Mouse (Mus musculus) CH12.LX (cell line): ENCODE measurements around the gene Amd1. TPM values are rescaled to one million over a fixed set of nuclear protein-coding genes. Genes with fewer than 3 reads are reported as not detected.

Experiments used
- DNase-seq: peaks from one replicate; pipeline ENCODE4 v3.0.0-alpha.2; 2013; ENCODE audit errors: extremely low read depth
- H3K27ac ChIP-seq: 2 replicates; pipeline ENCODE4 v1.5.1; 2012; ENCODE audit warnings: low read depth, mild to moderate bottlenecking, control low read depth, moderate library complexity; ENCODE audit not compliant: insufficient read depth
- H3K27me3 ChIP-seq: replicated peaks from 2 replicates; pipeline ENCODE3; 2012; ENCODE audit warnings: inconsistent platforms
- H3K36me3 ChIP-seq, 2 experiments: replicated peaks in 1 of 2; 2 replicates each; pipeline versions ENCODE3 to v1.6.1; 2012; ENCODE audit warnings: inconsistent platforms in 1 of 2, low read length in 1 of 2, mild to moderate bottlenecking in 1 of 2, mixed read lengths in 1 of 2, moderate library complexity in 1 of 2; ENCODE audit not compliant: control insufficient read depth in 1 of 2, insufficient read depth in 1 of 2
- H3K4me1 ChIP-seq, 2 experiments: 2 replicates each; pipeline ENCODE4 v1.6.1; 2012; ENCODE audit warnings: inconsistent platforms in 1 of 2, moderate library complexity in 1 of 2; ENCODE audit not compliant: insufficient read depth in 2 of 2, control insufficient read depth in 1 of 2
- H3K4me2 ChIP-seq: 2 replicates; pipeline ENCODE4 v1.6.1; 2012; ENCODE audit warnings: low read depth, mild to moderate bottlenecking, control low read depth; ENCODE audit not compliant: poor library complexity, insufficient read depth, severe bottlenecking
- H3K4me3 ChIP-seq, 3 experiments: fragments of 150-350 bp in 1 of 3; sonication (generic) in 1 of 3; replicated peaks in 1 of 3; 2 replicates each; pipeline versions ENCODE3 to v1.5.1; 2011 to 2012; ENCODE audit warnings: low read depth in 2 of 3, low read length in 2 of 3, mild to moderate bottlenecking in 2 of 3, moderate library complexity in 2 of 3, control low read depth in 1 of 3, improper control_type of control experiment in 1 of 3, inconsistent platforms in 1 of 3, mixed read lengths in 1 of 3; ENCODE audit not compliant: poor library complexity in 1 of 3
- H3K79me2 ChIP-seq: replicated peaks from 2 replicates; pipeline ENCODE4 v1.6.1; 2012; ENCODE audit warnings: mild to moderate bottlenecking, moderate library complexity; ENCODE audit not compliant: control insufficient read depth, poor library complexity, insufficient read depth, severe bottlenecking; ENCODE audit errors: extremely low read depth
- H3K9ac ChIP-seq: 2 replicates; pipeline ENCODE4 v1.6.1; 2012; ENCODE audit warnings: low read depth, mild to moderate bottlenecking, control low read depth, moderate library complexity; ENCODE audit not compliant: insufficient read depth
- H3K9me3 ChIP-seq: replicated peaks from 2 replicates; pipeline ENCODE3; 2012; ENCODE audit warnings: low read length, inconsistent platforms, mixed read lengths
- CHD1 ChIP-seq: IDR thresholded peaks from 2 replicates; pipeline ENCODE4 v1.6.1; 2012; ENCODE audit warnings: low read depth, low read length, improper control_type of control experiment, inconsistent platforms
- CHD2 ChIP-seq: IDR thresholded peaks from 2 replicates; pipeline ENCODE4 v1.6.1; 2011; ENCODE audit warnings: low read length, improper control_type of control experiment
- CTCF ChIP-seq, 2 experiments: IDR thresholded peaks in 1 of 2; conservative IDR thresholded peaks in 1 of 2; 2 replicates each; pipeline ENCODE4 v1.5.1; 2011 to 2012; ENCODE audit warnings: low read depth in 2 of 2, low read length in 2 of 2, improper control_type of control experiment in 1 of 2, inconsistent platforms in 1 of 2, mild to moderate bottlenecking in 1 of 2, moderate library complexity in 1 of 2
- EP300 ChIP-seq: IDR thresholded peaks from 2 replicates; pipeline ENCODE4 v1.6.1; 2011; ENCODE audit warnings: low read length, improper control_type of control experiment
- IRF4 ChIP-seq: IDR thresholded peaks from 2 replicates; pipeline ENCODE4 v1.6.1; 2014; ENCODE audit warnings: low read depth, mild to moderate bottlenecking, inconsistent platforms, low read length, improper control_type of control experiment
- MAX ChIP-seq: IDR thresholded peaks from 2 replicates; pipeline ENCODE4 v1.6.1; 2011; ENCODE audit warnings: low read length, improper control_type of control experiment
- MEF2A ChIP-seq: IDR thresholded peaks from 2 replicates; pipeline ENCODE4 v1.6.1; 2014; ENCODE audit warnings: low read depth, mild to moderate bottlenecking, inconsistent platforms, low read length, improper control_type of control experiment, borderline replicate concordance
- MYC ChIP-seq: IDR thresholded peaks from 2 replicates; pipeline ENCODE4 v1.6.1; 2011; ENCODE audit warnings: low read depth, mild to moderate bottlenecking, improper control_type of control experiment, low read length
- NRF1 ChIP-seq: IDR thresholded peaks from 2 replicates; pipeline ENCODE4 v1.6.1; 2014; ENCODE audit warnings: low read depth, mild to moderate bottlenecking, inconsistent platforms, low read length, improper control_type of control experiment, moderate library complexity
- POLR2A ChIP-seq: IDR thresholded peaks from 2 replicates; pipeline ENCODE4 v1.6.1; 2011; ENCODE audit warnings: low read depth, mild to moderate bottlenecking, improper control_type of control experiment, low read length
- RAD21 ChIP-seq: IDR thresholded peaks from 2 replicates; pipeline ENCODE4 v1.6.1; 2011; ENCODE audit warnings: low read depth, mild to moderate bottlenecking, low read length, improper control_type of control experiment, moderate library complexity
- RCOR1 ChIP-seq: conservative IDR thresholded peaks from 2 replicates; pipeline ENCODE4 v1.6.1; 2012; ENCODE audit warnings: low read depth, mild to moderate bottlenecking, inconsistent platforms, low read length, improper control_type of control experiment
- SMC3 ChIP-seq: IDR thresholded peaks from 2 replicates; pipeline ENCODE4 v1.6.1; 2011; ENCODE audit warnings: low read depth, low read length, improper control_type of control experiment
- TCF12 ChIP-seq: IDR thresholded peaks from 2 replicates; pipeline ENCODE4 v1.6.1; 2014; ENCODE audit warnings: low read depth, mild to moderate bottlenecking, inconsistent platforms, low read length, improper control_type of control experiment
- UBTF ChIP-seq: IDR thresholded peaks from 2 replicates; pipeline ENCODE4 v1.6.1; 2012; ENCODE audit warnings: low read depth, mild to moderate bottlenecking, inconsistent platforms, low read length, improper control_type of control experiment, moderate library complexity
- ZMIZ1 ChIP-seq: IDR thresholded peaks from 2 replicates; pipeline ENCODE4 v1.6.1; 2012; ENCODE audit warnings: low read depth, mild to moderate bottlenecking, inconsistent platforms, low read length, improper control_type of control experiment
- dilution Hi-C: fragments of 300-500 bp; cut with MboI; formaldehyde crosslinking; loops from 2 replicates; pipeline ENCODE4 v1.14.3; 2020; ENCODE audit warnings: low sequenced_read_pairs; ENCODE audit not compliant: extremely low pct_unique_long_range_greater_than_20kb, extremely low pct_ligation_motif_present
- in situ Hi-C: fragments of 300-500 bp; cut with MboI; formaldehyde crosslinking; loops from 3 replicates; pipeline ENCODE4 v1.14.3; 2019; ENCODE audit warnings: low sequenced_read_pairs, low pct_ligation_motif_present, low pct_unique_long_range_greater_than_20kb, mixed read lengths
- polyA plus RNA-seq: library from polyadenylated mRNA; unstranded; fragments of >175 nt; gene quantifications from 2 replicates; pipeline ENCODE4 v1.2.1, GENCODE M21; 2012; ENCODE audit warnings: low read depth; ENCODE audit not compliant: insufficient read length
- total RNA-seq, 2 experiments: library from RNA; depleted of rRNA; stranded (reverse); fragments of 300-350 nt in 1 of 2; fragments of >200 nt in 1 of 2; gene quantifications; 2 replicates each; pipeline ENCODE4 v1.2.3; 2012 to 2014

Gene Amd1
- total and polyA plus RNA-seq, 3 experiments, result 88.3 to 266 (median 165) TPM

DNA sequence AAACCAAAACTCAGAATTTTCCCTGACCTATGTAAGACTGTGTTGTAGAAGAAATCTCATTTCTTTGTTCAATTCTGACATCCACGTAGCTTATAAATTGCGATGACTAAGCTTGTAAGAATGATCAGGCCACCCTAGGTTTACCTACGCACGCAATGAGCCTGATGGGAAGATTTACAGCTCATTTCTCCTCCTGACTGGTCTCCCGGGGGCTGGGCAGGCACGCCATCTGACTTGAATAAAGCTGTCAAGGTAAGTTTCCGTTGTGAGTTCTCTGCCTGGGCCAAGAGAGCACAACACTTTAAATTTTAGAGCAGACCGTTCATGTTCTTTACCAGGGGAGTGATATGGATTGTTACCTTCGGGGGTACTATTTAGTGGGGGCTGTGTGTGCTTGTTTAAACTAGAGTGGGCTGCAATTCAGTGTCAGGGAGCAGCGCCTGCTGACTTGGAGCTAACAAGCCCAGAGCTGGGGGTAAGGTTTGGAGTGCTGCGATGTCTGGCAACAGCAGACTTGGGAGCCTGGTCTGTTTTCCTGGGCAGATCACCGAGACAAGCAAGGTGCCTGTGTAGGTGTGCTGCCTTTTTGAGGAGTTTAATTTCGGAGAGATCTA, 37.5 kb upstream of the Amd1 start, which contains the start of gene Cdk19:
Gene Cdk19 (plus strand): TSS at position 214 of the 614 bp plus-strand sequence.
- H3K4me1 ChIP-seq, result peaks cover 0 to 2% of the 10 kb centered on the region in 2 experiments; a peak in 1 of 4 replicates
- no peaks in the 10 kb centered on the region for H3K36me3 ChIP-seq
- H3K27me3 ChIP-seq, result no peaks in the 10 kb centered on the region
- H3K4me3 ChIP-seq, result no peak within 1 kb of the TSS
- H3K4me2 ChIP-seq, result no peak within 1 kb of the TSS
- H3K27ac ChIP-seq, result no peak within 1 kb of the TSS
- no peaks in the 10 kb centered on the region for H3K9me3 ChIP-seq
- TF ChIP-seq MAX (no peak), IRF4 (no peak), MYC (no peak), CHD2 (no peak), CHD1 (no peak), RCOR1 (no peak), ZMIZ1 (no peak), TCF12 (no peak), MEF2A (no peak), CTCF (conservative IDR thresholded peaks at IDR 0.05 in 1 of 2, IDR thresholded peaks at IDR 0.05 in 1 of 2; ENCODE audit: low read depth in 2 of 2, low read length in 2 of 2) (no peak), RAD21 (no peak), POLR2A (no peak)
- TF ChIP-seq, all 38 proteins: peak for 0
- Histone ChIP-seq H3K79me2 (no peaks in the 10 kb centered on the region), H3K9ac (no peak within 1 kb of the TSS)
- dilution Hi-C loops, result no loop called here
- in situ Hi-C loops, result no loop called here
- DNase-seq, result no peak

DNA sequence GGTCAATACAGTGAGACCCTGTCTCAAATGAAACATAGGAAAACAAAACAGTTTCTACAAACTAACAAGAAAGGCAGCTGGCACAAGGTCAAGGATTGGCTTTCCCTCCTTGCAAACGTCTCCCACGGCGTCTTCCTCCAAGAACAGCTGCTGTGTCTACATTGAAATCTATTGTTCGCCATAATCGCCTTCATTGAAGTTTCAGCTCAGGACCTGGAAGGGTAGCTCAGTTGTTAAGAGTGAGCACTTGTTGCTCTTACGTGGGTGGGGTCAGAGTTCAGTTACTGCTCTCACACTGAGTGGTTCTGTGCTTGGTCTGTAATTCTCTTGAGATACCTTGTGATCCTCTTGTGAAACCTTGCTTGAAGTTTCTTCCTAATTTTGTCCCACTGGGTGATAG, 30.9 kb upstream of the Amd1 start:
- H3K4me2 ChIP-seq, result no peak overlapping the region
- no peak overlapping the region for H3K9ac ChIP-seq
- no peak for DNase-seq
- no peaks in the 10 kb centered on the region for H3K79me2 ChIP-seq
- in situ Hi-C loops, result no loop called here
- H3K27me3 ChIP-seq, result no peaks in the 10 kb centered on the region
- H3K27ac ChIP-seq, result no peak overlapping the region
- dilution Hi-C loops, result no loop called here
- no peaks in the 10 kb centered on the region for H3K36me3 ChIP-seq
- H3K4me1 ChIP-seq, result no peaks in the 10 kb centered on the region
- H3K9me3 ChIP-seq, result peaks cover 2% of the 10 kb centered on the region
- no peak for TF ChIP-seq NRF1
- no peak for TF ChIP-seq SMC3
- TF ChIP-seq RCOR1, result no peak
- TF ChIP-seq UBTF, result no peak
- TF ChIP-seq EP300, result no peak
- no peak overlapping the region for H3K4me3 ChIP-seq
